Mouse (Mus musculus): Measurements from ENCODE around the gene Olfr372. TPM values are rescaled to one million over a fixed set of nuclear protein-coding genes. Genes with fewer than 3 reads are reported as not detected.
"Not testable (repeated sequence)": the region's sequence is repeated elsewhere in the genome, so short reads cannot be mapped to it uniquely, and the experiment has no call there.

The Olfr372 gene
- not detected in 2 replicates for polyA plus RNA-seq (2015; fragmentation: Nextera tagmentation; extraction: Ambion mirVana)

- not testable (repeated sequence) for H3K36me3 ChIP-seq (ENCODE audit: control insufficient read depth, insufficient read depth); H3K4me2 ChIP-seq (replicated peaks; ENCODE audit: low read depth); H3K9ac ChIP-seq (ENCODE audit: low read depth, low read length); ATAC-seq; H3K4me3 ChIP-seq (ENCODE audit: low read depth, low read length); H3K27ac ChIP-seq (ENCODE audit: low read depth, low read length); H3K4me1 ChIP-seq (replicated peaks; ENCODE audit: control insufficient read depth, insufficient read depth, low read length); H3K9me3 ChIP-seq (ENCODE audit: control insufficient read depth); H3K27me3 ChIP-seq (replicated peaks; ENCODE audit: control insufficient read depth, insufficient read depth, low read length)
- 73% methylated on average over 4 of the region's 4 CpGs for WGBS
These were observed at the start of gene Olfr372 for GRCm38 (mm10) chr8:72040918-72041317. Olfr372 (plus strand) TSS chr8:72041218.

- 65% methylated on average over 1 of the region's 1 CpGs for WGBS
- Histone ChIP-seq H3K4me3 (ENCODE audit: low read depth, low read length) (no peak overlapping the region), H3K27ac (ENCODE audit: low read depth, low read length) (no peak overlapping the region), H3K36me3 (ENCODE audit: control insufficient read depth, insufficient read depth) (no peaks in the 10 kb centered on the region), H3K9me3 (ENCODE audit: control insufficient read depth) (no peaks in the 10 kb centered on the region), H3K9ac (ENCODE audit: low read depth, low read length) (no peak overlapping the region), H3K4me1 (replicated peaks; ENCODE audit: control insufficient read depth, insufficient read depth, low read length) (no peaks in the 10 kb centered on the region), H3K27me3 (replicated peaks; ENCODE audit: control insufficient read depth, insufficient read depth, low read length) (no peaks in the 10 kb centered on the region), H3K4me2 (replicated peaks; ENCODE audit: low read depth) (no peak overlapping the region)
- ATAC-seq: no peak
- TF ChIP-seq CTCF (IDR thresholded peaks at IDR 0.05; ENCODE audit: low read depth): no peak
These were observed 41.6 kb upstream of the Olfr372 start for GRCm38 (mm10) chr8:71999434-71999833.

- 57% methylated on average over 3 of the region's 3 CpGs for whole genome bisulfite sequencing
- ATAC-seq: no peak
These were observed 40.8 kb upstream of the Olfr372 start for GRCm38 (mm10) chr8:72000223-72000622.

GRCm38 (mm10) chr8:72002942-72003341, 38.1 kb upstream of the Olfr372 start:
- Histone ChIP-seq H3K9me3 (ENCODE audit: control insufficient read depth) (no peaks in the 10 kb centered on the region), H3K4me3 (ENCODE audit: low read depth, low read length) (no peak overlapping the region), H3K36me3 (ENCODE audit: control insufficient read depth, insufficient read depth) (no peaks in the 10 kb centered on the region), H3K4me1 (replicated peaks; ENCODE audit: control insufficient read depth, insufficient read depth, low read length) (no peaks in the 10 kb centered on the region), H3K27ac (ENCODE audit: low read depth, low read length) (no peak overlapping the region), H3K27me3 (replicated peaks; ENCODE audit: control insufficient read depth, insufficient read depth, low read length) (no peaks in the 10 kb centered on the region), H3K9ac (ENCODE audit: low read depth, low read length) (no peak overlapping the region), H3K4me2 (replicated peaks; ENCODE audit: low read depth) (no peak overlapping the region)
- no peak for TF ChIP-seq CTCF (IDR thresholded peaks at IDR 0.05; ENCODE audit: low read depth)
- ATAC-seq: no peak

More at GRCm38 (mm10) chr8:72000223-72000622, 40.8 kb upstream of the Olfr372 start:
- H3K27ac ChIP-seq (ENCODE audit: low read depth, low read length): no peak overlapping the region
- H3K9ac ChIP-seq (ENCODE audit: low read depth, low read length): no peak overlapping the region
- H3K9me3 ChIP-seq (ENCODE audit: control insufficient read depth): no peaks in the 10 kb centered on the region
- H3K36me3 ChIP-seq (ENCODE audit: control insufficient read depth, insufficient read depth): no peaks in the 10 kb centered on the region
- H3K4me2 ChIP-seq (replicated peaks; ENCODE audit: low read depth): no peak overlapping the region
- no peak overlapping the region for H3K4me3 ChIP-seq (ENCODE audit: low read depth, low read length)
- no peaks in the 10 kb centered on the region for H3K4me1 ChIP-seq (replicated peaks; ENCODE audit: control insufficient read depth, insufficient read depth, low read length)
- H3K27me3 ChIP-seq (replicated peaks; ENCODE audit: control insufficient read depth, insufficient read depth, low read length): no peaks in the 10 kb centered on the region
- TF ChIP-seq CTCF (IDR thresholded peaks at IDR 0.05; ENCODE audit: low read depth): no peak

GRCm38 (mm10) chr8:72005912-72006311, 35.1 kb upstream of the Olfr372 start:
- Histone ChIP-seq H3K27ac (ENCODE audit: low read depth, low read length) (no peak overlapping the region), H3K9ac (ENCODE audit: low read depth, low read length) (no peak overlapping the region), H3K9me3 (ENCODE audit: control insufficient read depth) (no peaks in the 10 kb centered on the region), H3K4me3 (ENCODE audit: low read depth, low read length) (no peak overlapping the region), H3K27me3 (replicated peaks; ENCODE audit: control insufficient read depth, insufficient read depth, low read length) (no peaks in the 10 kb centered on the region), H3K36me3 (ENCODE audit: control insufficient read depth, insufficient read depth) (no peaks in the 10 kb centered on the region), H3K4me2 (replicated peaks; ENCODE audit: low read depth) (no peak overlapping the region), H3K4me1 (replicated peaks; ENCODE audit: control insufficient read depth, insufficient read depth, low read length) (no peaks in the 10 kb centered on the region)
- TF ChIP-seq CTCF (IDR thresholded peaks at IDR 0.05; ENCODE audit: low read depth): no peak
- 84% methylated on average over 3 of the region's 3 CpGs for WGBS
- ATAC-seq: no peak

GRCm38 (mm10) chr8:72006763-72007162, 34.3 kb upstream of the Olfr372 start:
- no peak overlapping the region for H3K4me3 ChIP-seq (ENCODE audit: low read depth, low read length)
- no peaks in the 10 kb centered on the region for H3K36me3 ChIP-seq (ENCODE audit: control insufficient read depth, insufficient read depth)
- no peaks in the 10 kb centered on the region for H3K27me3 ChIP-seq (replicated peaks; ENCODE audit: control insufficient read depth, insufficient read depth, low read length)
- 79% methylated on average over 1 of the region's 1 CpGs for WGBS
- no peak overlapping the region for H3K27ac ChIP-seq (ENCODE audit: low read depth, low read length)
- no peaks in the 10 kb centered on the region for H3K9me3 ChIP-seq (ENCODE audit: control insufficient read depth)
- TF ChIP-seq CTCF (IDR thresholded peaks at IDR 0.05; ENCODE audit: low read depth): no peak
- no peak overlapping the region for H3K4me2 ChIP-seq (replicated peaks; ENCODE audit: low read depth)
- no peak for ATAC-seq
- no peaks in the 10 kb centered on the region for H3K4me1 ChIP-seq (replicated peaks; ENCODE audit: control insufficient read depth, insufficient read depth, low read length)
- no peak overlapping the region for H3K9ac ChIP-seq (ENCODE audit: low read depth, low read length)

- Histone ChIP-seq H3K27ac (ENCODE audit: low read depth, low read length) (no peak overlapping the region), H3K9me3 (ENCODE audit: control insufficient read depth) (no peaks in the 10 kb centered on the region), H3K4me2 (replicated peaks; ENCODE audit: low read depth) (no peak overlapping the region), H3K9ac (ENCODE audit: low read depth, low read length) (no peak overlapping the region), H3K4me3 (ENCODE audit: low read depth, low read length) (no peak overlapping the region), H3K36me3 (ENCODE audit: control insufficient read depth, insufficient read depth) (no peaks in the 10 kb centered on the region), H3K27me3 (replicated peaks; ENCODE audit: control insufficient read depth, insufficient read depth, low read length) (no peaks in the 10 kb centered on the region), H3K4me1 (replicated peaks; ENCODE audit: control insufficient read depth, insufficient read depth, low read length) (no peaks in the 10 kb centered on the region)
- ATAC-seq: no peak
- 59% methylated on average over 3 of the region's 3 CpGs for WGBS
- no peak for TF ChIP-seq CTCF (IDR thresholded peaks at IDR 0.05; ENCODE audit: low read depth)
These were observed 32.8 kb upstream of the Olfr372 start for GRCm38 (mm10) chr8:72008134-72008641.
